Comparison of ENCODE assay signal across 8 mouse cellular contexts in genomic region chr13:34814161-34815056, GRCm38 (mm10).
DNase-seq lines count a peak whose midpoint lies in the region; ATAC-seq lines count a peak whose summit lies in the region.

No protein-coding gene starts in this region.

- peak overlapping the region; percentile 42 for H3K4me2 ChIP-seq in hindbrain, embryonic 16.5 days (ENCODE audit: low read length)
- peak overlapping the region; percentile 28; the same call in 1 of the 2 replicates for H3K4me2 ChIP-seq in liver, embryonic 16.5 days (ENCODE audit: low read depth, low read length)

- H3K4me1 ChIP-seq in forebrain, embryonic 10.5 days, result peaks cover 29% of the 10 kb centered on the region
- H3K4me1 ChIP-seq in hindbrain, embryonic 16.5 days (ENCODE audit: control insufficient read depth, insufficient read depth, low read depth, low read length), result peaks cover 10% of the 10 kb centered on the region
- H3K4me1 ChIP-seq in liver, embryonic 16.5 days (ENCODE audit: control insufficient read depth, low read depth, low read length), result peaks cover 8% of the 10 kb centered on the region

- 15% methylated on average over 18 of the region's 18 CpGs for WGBS in forebrain, embryonic 10.5 days
- WGBS in hindbrain, embryonic 16.5 days, result 11% methylated on average over 18 of the region's 18 CpGs
- 35% methylated on average over 18 of the region's 18 CpGs for WGBS in liver, embryonic 16.5 days (ENCODE audit: insufficient replicate concordance)

- peak; percentile 10 for DNase-seq in kidney, postnatal 14 days
- DNase-seq in kidney, adult 18-20 months, result no peak
- DNase-seq in forebrain, embryonic 10.5 days (ENCODE audit: extremely low spot score, low spot score), result peak; percentile 78
- peak; percentile 65 for DNase-seq in retina, postnatal 7 days (ENCODE audit: low read depth, low spot score)
- no peak for DNase-seq in urinary bladder, postnatal 36 days (ENCODE audit: low spot score in 2 of 2)
- DNase-seq in urinary bladder, postnatal 4 days (ENCODE audit: low spot score in 2 of 2), result no peak

- peaks cover 16% of the 10 kb centered on the region for H3K9me3 ChIP-seq in forebrain, embryonic 10.5 days
- H3K9me3 ChIP-seq in hindbrain, embryonic 16.5 days (ENCODE audit: control insufficient read depth, low read length), result no peaks in the 10 kb centered on the region; the same call in none of the 2 replicates
- H3K9me3 ChIP-seq in liver, embryonic 16.5 days (replicated peaks; ENCODE audit: control insufficient read depth, low read length), result no peaks in the 10 kb centered on the region

- peak overlapping the region; percentile 50 for H3K9ac ChIP-seq in hindbrain, embryonic 16.5 days (ENCODE audit: low read depth, low read length)
- no peak overlapping the region for H3K9ac ChIP-seq in liver, embryonic 16.5 days (ENCODE audit: low read depth, low read length)

- no peaks in the 10 kb centered on the region; the same call in 1 of the 2 replicates for H3K36me3 ChIP-seq in forebrain, embryonic 10.5 days (replicated peaks)
- no peaks in the 10 kb centered on the region for H3K36me3 ChIP-seq in hindbrain, embryonic 16.5 days (ENCODE audit: control insufficient read depth, insufficient read depth, low read length)
- no peaks in the 10 kb centered on the region for H3K36me3 ChIP-seq in liver, embryonic 16.5 days (ENCODE audit: control insufficient read depth, insufficient read depth)

- peak overlapping the region; percentile 27 for H3K4me3 ChIP-seq in forebrain, embryonic 10.5 days
- no peak overlapping the region for H3K4me3 ChIP-seq in hindbrain, embryonic 16.5 days (ENCODE audit: low read length)
- no peak overlapping the region for H3K4me3 ChIP-seq in liver, embryonic 16.5 days (ENCODE audit: low read depth, low read length)

- H3K27ac ChIP-seq in forebrain, embryonic 10.5 days, result peak overlapping the region; percentile 86
- peak overlapping the region; percentile 69 for H3K27ac ChIP-seq in hindbrain, embryonic 16.5 days (ENCODE audit: low read depth, low read length)
- H3K27ac ChIP-seq in liver, embryonic 16.5 days (ENCODE audit: low read length), result no peak overlapping the region

- H3K27me3 ChIP-seq in forebrain, embryonic 10.5 days (ENCODE audit: poor library complexity, severe bottlenecking), result no peaks in the 10 kb centered on the region
- H3K27me3 ChIP-seq in hindbrain, embryonic 16.5 days (replicated peaks; ENCODE audit: control insufficient read depth, insufficient read depth, low read length), result no peaks in the 10 kb centered on the region
- no peaks in the 10 kb centered on the region for H3K27me3 ChIP-seq in liver, embryonic 16.5 days (ENCODE audit: control insufficient read depth, insufficient read depth, low read depth, low read length)

- peak; percentile 94 for ATAC-seq in hindbrain, embryonic 16.5 days
- ATAC-seq in liver, embryonic 16.5 days (ENCODE audit: low read depth), result peak; percentile 32; the same call in 1 of the 2 replicates

Comparison
In these comparisons a context has a peak if more than half of its experiments do, and no peak if none do; other contexts are left out.
1. DNase-seq: peak in kidney, postnatal 14 days (single experiment), forebrain, embryonic 10.5 days (single experiment) and retina, postnatal 7 days (single experiment); none in kidney, adult 18-20 months (single experiment), urinary bladder, postnatal 36 days (0 of 2) and urinary bladder, postnatal 4 days (0 of 2).